Mouse (Mus musculus) gastrocnemius, postnatal 36 days (tissue): ENCODE measurements around the gene Ptma. TPM values are rescaled to one million over a fixed set of nuclear protein-coding genes. Genes with fewer than 3 reads are reported as not detected.

Experiments used
- DNase-seq, 2 experiments: peaks; one replicate each; pipeline ENCODE4 v3.0.0; 2022
- intact Hi-C: fragments of 180-260 bp; cut with DNase I; formaldehyde crosslinking; loops from one replicate; pipeline ENCODE4 v1.15.1; 2025
- total RNA-seq, 2 experiments: library from RNA; stranded (reverse); gene quantifications; 2 replicates each; pipeline ENCODE4 v1.2.3; 2021

The Ptma gene
- total RNA-seq, 2 experiments from 2014 or later = 74.6 to 88.0 TPM

DNA sequence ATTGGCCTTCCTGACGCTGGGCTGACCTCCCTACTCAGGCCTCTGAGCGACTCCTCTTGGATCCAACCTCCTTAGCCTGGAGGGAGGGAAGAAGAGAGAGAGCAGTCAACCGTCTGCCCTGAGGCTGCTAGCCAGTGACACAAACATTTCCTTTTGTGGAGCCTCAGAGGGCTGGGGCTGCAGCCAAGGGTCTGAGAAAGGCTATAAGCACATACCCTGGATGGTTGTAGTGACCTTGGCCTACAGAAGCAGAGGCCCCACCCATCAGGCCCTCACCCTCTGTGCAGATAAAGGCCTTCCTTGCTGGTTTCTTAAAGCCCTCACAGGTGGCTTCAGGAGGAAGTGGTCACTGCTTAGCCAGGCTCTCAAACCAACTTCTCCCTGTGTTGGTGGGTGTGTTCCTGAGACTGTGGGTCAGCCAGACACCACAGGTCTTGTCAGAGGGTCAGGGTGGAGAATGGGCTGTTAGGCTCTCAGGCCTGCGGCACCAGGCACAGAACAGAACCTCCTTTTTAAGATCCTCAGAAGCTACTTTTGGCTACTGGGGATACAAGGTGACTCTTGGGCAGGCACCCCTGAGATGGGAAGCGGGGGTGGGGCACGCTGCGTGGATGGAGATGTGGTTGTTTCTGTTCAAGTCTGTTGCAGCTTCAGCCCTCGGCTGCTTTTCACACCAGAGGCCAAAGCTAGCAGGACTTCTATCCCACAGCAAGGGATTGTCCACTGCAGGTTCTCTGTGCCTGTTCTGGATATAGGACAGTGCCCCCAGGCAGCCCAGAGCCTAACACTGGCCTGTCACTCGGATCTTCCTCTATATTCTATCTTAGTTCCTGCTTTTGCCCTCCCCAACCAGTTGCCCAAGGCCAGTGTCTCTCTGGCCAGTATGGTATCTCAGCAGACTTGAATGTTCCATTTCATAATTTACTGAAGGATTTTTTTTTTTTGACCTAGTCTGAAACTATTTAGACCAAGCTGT is 34.1 kb upstream of the Ptma start:
- no peak for DNase-seq
- intact Hi-C loops = no loop called here

DNA sequence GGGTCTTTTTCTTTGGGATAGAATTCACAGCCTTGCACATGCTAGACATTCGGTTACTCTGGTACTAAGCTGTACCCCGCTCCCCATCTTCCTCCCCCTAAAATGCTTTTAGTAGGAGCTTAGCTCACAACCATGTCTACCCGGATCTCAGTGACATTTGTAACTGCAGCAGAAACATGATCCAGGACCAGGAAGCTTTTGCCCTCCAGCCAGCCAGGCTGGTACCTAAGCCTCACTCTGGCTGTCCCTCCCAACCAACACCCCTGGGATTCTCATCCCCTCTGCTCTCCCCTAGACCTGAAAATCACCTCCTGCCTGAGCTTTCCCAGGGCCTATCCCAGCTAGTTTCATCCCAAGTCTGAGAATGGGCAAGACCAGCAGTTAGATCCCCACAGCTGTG is 32.7 kb upstream of the Ptma start:
- intact Hi-C loops = no loop called here
- no peak for DNase-seq

DNA sequence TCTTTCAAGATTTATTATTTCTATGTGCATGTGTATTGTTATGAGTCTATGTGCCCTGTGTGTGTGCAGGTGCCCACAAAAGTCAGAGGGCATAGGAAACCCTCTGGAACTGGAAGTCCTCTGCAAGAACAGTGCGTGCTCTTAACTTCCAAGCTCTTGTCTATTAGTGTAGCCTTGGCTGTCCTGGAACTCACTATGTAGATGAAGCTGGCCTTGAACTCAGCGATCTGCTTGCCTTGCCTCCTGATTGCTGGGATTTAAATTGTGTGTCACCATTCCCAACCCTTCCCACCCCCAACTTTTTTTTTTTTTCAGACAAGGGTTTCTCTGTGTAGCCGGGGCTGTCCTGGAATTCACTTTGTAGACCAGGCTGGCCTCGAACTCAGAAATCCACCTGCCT is 30.2 kb upstream of the Ptma start:
- DNase-seq = no peak
- intact Hi-C loops = no loop called here

DNA sequence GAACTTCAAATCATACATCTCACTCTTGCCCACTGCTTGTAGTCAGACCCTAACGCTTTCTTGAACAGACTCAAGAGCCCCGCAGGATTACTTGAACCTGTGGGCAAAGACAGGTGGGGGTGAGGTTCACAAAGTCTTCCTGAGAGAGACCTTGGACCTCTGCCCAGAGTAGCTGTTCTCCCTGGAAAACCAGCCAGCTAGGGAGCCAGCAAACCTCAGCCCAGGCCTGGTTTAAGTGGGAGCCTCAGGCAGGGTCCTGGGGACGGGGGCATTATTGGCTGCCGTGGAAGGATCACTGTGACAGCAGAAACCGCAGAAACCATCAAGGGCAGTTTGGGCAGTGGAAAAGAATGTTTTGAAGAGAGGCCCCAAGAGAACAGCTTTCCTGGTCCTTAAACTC is 29.2 kb upstream of the Ptma start:
- no peak for DNase-seq
- intact Hi-C loops = no loop called here

DNA sequence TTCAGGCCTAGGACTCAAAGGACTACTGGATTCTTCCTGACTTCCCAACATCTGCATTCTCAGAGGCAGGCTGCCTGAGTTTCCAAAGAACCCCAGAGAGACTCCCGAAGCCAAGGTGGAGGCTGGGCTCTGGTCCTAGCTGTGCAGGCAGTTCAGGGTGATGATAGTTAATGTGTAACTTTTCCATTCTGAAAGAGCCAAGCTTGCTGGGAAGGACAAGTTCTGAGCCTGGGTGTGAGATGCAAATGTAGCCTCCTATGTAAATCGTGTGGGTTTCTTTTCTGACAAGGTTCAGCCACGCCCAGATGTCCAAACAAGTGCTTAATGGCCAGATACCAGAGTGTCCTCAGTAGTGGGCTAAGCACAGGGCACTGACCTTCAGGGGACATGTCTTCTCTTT is 28.5 kb upstream of the Ptma start:
- intact Hi-C loops = no loop called here
- DNase-seq = no peak

DNA sequence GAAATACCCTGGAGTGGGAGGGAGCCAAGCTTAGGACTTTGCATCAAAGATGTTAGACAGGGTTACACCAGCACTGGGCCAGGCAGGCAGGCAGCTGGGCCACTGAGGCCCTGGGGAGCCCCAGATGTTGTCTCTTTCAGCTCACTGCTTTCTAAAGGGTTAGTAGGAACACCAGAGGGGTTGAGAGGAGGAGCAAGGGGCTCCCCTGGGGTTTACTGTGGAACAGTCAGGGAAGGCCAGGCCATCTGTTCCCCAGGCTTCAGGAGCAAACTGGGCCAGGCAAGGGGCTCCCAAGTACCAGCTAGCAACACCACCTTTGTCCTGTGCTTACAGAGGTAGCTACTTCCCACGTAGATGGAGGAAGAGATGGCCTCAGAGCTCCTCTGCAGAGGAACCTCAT is 27.9 kb upstream of the Ptma start:
- DNase-seq = peak in 1 of 2 experiments; percentile 40
- intact Hi-C loops = no loop called here

DNA sequence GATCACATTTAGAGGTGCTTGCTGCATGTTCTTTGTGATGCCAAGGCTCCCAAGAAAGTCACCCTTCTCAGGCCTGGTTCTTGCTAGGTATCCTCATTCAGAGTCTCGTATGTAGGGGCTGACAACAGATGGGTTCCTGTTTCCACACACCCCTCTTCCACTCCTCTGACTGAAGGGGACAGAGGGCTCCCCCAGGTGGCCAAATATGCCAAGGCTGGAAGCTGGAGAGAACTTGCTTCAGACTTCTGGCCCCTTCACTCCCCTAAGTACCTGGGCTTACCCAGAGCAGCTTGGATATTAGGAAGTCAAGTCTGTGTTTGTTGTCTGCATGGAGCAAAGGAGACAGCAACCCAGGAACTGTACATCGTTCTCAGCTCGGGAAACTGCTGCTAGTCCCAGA is 26.6 kb upstream of the Ptma start:
- DNase-seq = peak in 1 of 2 experiments; percentile 66
- intact Hi-C loops = loop anchor here (2.0 kb wide), 1 partner anchor 27 kb away; no protein-coding TSS in a partner anchor

DNA sequence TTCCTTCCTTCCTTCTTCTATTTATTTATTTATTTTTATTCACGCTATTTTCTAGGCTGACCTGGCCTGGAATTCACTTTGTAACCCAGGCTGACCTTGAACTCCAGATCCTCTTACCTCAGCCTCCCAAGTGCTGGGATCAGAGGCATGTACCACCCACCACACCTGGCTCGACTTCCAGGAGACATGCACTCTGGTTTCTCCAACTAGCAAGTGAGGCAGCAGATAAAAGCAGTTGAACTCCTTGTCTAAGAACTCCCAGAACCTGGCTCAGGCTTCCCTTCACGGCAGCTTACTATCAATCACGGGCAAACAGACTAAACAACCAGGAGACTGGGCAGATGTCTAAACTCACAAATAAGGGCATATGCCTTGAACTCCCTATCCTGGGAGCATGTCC is 25.8 kb upstream of the Ptma start:
- intact Hi-C loops = loop anchor here (1.0 to 2.0 kb wide), 2 partner anchors 28 to 60 kb away; no protein-coding TSS in a partner anchor
- DNase-seq = no peak

DNA sequence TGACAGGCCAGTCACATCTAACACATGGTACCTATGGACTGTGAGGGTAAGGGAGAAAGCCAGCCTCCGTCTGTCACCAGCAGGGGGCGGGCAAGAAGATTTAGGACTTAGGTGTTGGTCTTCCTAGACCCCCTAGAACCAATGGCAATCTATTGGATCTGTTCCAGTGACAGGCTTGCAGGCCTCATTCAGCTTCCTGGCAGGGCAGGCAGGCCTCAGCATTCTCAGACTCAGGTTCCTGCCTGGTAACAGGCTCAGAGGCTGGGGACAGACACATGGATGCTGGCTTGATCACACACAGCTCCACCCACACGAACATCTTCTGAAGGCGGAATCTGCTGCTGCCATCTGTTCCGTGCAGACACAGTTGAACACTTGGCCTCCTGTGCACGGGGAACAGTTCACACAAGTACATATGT is 25.4 kb upstream of the Ptma start:
- DNase-seq = peak in 1 of 2 experiments; percentile 40
- intact Hi-C loops = loop anchor here (1.0 to 2.0 kb wide), 2 partner anchors 28 to 61 kb away; no protein-coding TSS in a partner anchor

DNA sequence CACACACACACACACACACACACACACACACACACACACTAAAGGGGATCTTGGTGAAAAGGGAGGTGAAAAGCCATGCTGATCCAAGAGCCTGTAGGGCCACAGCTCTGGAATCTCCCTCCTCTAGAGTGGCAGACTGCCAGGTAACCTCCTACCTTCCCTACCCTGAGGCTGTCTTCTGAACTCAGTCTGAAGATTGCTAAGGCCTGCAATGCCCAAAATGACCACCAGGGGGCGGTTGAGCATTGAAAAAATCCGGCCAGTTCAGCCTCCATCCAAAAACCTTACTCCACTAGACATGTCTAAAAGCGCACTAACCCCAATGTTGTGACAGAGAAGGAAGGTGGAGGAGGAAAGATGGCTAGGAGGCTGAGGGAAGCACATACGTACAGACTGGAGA is 25.0 kb upstream of the Ptma start:
- intact Hi-C loops = loop anchor here (1.0 to 2.0 kb wide), 2 partner anchors 29 to 61 kb away; no protein-coding TSS in a partner anchor
- DNase-seq = peak; percentile 87 to 97

DNA sequence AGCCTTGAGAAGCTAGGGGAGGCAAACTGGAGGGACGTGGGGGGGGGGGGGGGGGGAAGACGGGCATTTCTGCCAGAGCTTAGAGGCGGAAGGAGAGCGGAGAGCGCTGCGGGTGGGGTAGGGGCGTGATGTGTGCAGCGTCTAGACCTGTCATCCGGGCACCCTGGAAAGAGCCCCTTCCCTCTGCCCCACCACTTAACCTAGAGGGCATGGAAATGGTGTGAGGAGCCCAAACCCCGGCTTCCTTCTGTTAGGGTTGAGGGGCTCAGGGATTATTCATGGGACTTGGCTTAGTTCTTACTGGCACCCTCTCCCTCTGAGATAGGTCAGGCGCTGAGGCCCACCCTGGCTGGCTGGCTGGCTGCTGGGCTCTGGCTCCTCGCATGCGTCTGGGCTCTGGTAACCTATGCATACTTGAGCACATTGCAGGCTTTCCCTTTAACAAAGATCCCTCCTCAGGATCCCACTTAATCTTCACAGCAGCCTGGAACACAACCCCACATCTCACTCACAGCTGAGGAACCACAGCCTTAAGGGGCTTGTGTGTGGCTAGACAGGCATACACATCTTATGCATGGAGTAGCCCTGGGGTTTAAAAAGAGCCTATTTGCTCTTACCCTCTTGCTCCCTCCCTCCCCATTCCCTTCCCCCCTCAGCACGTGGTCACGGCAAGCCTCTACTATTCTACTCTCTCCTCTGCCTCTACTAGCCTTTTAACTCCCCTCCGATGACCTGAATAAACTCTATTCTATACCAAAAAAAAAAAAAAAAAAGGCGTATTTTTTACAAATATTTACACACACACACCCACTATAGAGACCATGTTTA is 24.1 kb upstream of the Ptma start:
- no peak for DNase-seq
- intact Hi-C loops = loop anchor here (2.0 kb wide), 1 partner anchor 30 kb away; no protein-coding TSS in a partner anchor

DNA sequence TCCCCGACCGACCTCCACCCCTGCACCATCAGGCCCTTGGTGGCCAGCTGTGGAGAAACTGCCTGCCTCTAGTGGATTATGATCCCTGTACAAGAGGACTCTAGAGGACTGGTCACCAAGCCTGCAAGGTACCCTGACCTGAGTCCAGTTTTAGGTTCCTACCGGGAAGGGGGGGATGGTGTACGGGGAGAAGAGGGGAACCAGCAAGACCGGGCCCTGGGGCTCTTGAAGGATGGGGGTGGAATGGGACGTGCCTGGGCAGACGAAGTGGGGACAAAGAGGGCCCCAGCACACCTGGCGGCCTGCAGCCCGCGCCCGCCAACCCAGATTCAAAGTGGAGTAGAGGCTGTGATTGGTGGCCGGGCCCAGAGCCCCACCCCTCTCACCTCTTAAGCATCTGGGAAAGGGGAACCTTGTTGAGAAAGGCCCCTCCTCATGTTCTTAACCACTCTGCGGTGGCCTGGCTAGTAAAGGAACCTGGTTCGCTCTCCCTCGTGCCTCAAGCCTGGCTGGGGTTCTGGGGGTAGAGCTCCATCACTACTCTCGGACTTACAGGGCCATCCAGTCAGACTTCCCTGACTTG is 23.3 kb upstream of the Ptma start:
- no peak for DNase-seq
- intact Hi-C loops = loop anchor here (2.0 kb wide), 1 partner anchor 30 kb away; no protein-coding TSS in a partner anchor

DNA sequence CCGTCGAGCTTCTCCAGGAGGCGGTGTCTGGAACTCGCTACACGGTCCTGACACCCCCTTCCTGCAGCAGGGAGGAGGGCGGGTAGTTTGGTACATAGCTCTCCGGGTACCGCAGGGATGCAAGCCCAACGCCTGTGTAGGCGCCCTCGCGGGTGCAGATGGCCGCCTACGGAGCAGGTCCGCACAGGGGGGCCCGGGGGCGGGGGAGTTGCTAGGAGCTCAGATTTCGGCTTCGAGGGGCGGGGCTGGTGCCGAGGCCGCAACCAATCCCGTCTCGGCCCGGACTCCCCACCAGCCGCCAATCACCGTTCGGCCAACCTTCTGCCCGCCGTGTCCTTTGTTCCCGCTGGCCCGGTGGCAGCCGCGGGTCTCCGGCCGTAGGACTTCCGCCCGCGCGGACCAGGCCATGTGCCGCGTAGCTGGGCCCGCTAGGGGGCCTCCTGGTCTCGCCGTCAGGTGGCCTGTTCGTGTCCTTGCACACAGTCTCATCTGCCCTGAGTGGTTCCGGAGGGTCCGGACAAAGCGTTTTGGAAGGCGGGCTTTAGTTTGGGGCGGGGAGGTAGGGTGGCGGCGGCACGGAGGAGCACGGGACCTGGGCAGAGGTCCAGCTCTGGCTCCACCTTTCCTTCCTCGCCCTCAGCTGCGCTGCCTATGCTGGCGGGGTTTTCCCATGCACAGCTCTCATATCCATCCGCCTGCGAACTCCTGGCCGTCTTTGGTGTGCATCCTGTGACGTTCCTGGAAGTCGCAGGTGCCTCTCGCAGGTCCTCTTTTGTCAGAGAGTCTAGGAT is 22.4 kb upstream of the Ptma start:
- DNase-seq = peak; percentile 90 to 93
- intact Hi-C loops = loop anchor here (2.0 kb wide), 1 partner anchor 29 kb away; no protein-coding TSS in a partner anchor

DNA sequence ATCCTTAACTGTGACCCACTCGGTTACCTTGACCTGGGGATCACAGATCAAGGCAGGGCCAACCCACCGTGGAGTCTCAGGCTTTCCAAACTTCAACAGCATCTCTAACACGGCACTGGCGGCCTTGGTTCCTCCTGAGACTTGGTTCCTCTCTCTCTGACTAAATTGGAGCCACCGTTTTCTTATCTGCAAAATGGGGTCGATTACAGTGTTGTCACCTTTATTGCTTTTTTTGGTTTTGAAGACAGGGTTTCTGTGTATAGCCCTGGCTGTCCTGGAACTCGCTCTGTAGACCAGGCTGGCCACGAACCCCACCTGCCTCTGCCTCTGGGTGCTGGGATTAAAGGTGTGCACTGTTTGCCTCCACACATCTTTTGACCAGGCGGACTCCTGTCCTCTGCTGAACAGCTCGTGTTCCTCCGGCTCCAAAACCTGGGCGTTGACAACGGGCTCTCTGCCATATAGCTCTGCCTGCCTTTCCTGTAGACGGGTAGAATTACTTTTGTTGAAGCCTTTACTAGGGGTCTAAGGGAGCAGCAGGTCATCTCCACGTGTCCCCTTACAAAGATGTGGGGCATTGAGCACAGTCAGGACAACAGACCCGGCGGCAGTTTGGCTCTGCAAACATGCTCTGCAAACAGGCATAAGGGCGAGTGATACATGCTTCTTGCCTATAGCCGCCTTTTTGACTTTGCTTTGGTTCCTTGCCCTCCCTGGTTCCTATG is 21.7 kb upstream of the Ptma start:
- DNase-seq = no peak
- intact Hi-C loops = no loop called here

DNA sequence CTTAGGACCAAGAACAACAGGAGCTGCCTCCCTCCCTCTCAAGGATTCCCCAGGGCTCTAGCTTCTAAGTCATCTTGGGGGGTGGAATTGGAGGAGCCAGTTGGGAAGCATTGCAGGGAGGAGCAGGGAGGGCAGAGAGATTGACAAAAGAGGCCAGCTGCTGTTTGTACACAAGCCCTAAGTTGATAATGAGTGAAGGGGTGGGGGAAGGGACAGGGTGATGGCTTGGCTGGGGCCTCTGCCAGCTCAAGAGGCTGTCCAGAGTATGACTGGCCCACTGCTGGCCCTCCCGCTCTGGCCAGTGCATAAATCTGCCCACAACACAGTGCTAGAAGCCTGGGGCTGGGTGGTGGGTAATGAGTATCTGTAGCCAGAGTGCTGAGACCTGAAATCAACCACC is 21.1 kb upstream of the Ptma start:
- intact Hi-C loops = no loop called here
- DNase-seq = no peak

DNA sequence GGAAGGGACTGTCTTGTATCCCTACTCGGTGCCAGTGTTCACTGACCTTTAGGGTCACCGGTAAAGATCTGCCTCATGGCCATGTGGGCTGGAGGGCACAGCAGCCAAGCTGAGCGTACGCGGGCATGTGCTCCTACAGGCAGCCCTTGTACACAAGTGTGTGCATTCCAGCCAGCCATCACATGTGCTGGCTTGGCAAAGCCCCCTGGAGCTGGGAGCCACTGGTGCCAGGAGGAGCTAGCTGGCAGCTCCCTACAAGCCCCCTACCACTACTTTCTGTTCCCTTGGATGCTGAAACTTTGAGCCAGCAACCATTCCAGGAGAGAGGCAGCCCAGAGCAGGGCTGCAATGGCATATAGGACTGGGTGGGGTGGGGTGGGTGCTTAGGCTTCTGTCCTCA is 20.1 kb upstream of the Ptma start:
- intact Hi-C loops = no loop called here
- DNase-seq = no peak

DNA sequence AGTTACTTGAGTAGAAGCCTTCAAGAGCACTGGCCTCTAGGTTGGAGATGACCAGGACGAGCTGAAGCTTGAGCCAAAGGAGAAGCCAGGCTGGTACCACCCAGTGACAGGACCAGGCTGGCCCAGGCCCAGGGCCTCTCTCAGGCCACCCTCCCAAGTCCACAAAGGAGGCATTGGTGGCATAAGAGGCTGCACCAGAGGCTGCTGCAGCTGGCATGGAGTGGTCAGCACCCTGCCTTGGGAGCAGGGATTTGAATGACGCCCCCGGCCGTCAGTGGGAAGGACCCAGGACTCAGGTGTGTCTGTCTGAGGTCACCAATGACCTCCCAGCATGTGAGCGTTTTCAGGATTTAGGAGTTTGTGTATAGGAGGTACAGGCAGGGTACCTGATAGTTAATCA is 18.7 kb upstream of the Ptma start:
- no peak for DNase-seq
- intact Hi-C loops = loop anchor here (2.0 kb wide), 1 partner anchor 15 kb away; no protein-coding TSS in a partner anchor

DNA sequence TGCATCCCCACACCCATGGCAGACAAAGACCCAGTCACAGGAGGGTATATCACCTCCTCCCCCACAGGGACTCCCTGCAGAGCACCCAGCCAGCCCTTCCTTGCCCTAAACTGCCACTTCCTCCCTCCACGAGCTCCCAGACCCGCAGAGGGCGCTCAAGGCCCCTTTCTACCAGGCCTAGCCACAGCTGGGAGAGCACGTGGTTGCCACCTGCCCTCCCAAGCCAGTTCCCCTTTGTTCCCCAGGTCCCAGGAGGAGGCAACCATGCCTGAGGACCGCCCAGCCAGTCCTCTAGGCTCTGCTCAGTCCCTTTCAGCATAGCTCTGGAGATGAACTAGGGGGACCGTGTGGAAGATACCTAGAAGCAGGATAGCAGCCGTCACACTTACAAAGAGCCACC is 17.1 kb upstream of the Ptma start:
- intact Hi-C loops = loop anchor here (2.0 kb wide), 1 partner anchor 13 kb away; no protein-coding TSS in a partner anchor
- peak; percentile 82 to 85 for DNase-seq

DNA sequence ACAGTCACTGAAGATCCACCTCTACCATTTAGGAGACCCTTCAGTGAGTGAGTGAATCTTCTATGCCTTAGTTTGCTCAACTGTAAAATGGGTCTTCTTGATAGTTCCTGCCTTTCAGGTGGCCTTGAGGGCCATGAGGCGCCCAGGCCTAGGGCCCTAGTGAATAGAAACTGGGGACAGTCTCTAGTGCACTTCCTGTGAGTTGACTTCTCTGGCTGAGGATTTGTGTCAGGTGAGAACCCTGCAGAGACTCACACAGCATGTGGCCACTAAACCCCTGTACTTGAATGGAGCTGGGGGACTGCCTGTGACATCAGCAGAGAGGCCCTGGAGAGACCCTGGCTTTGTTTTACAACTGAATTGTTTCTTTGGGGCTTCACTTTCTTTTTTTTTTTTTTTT is 16.3 kb upstream of the Ptma start:
- intact Hi-C loops = no loop called here
- no peak for DNase-seq
